Mouse (Mus musculus) bone marrow, adult 2 months (tissue): ENCODE data around the gene Pecam1. TPM values are rescaled to one million over a fixed set of nuclear protein-coding genes. Genes with fewer than 3 reads are reported as not detected.
"Not testable (repeated sequence)": the region's sequence is repeated elsewhere in the genome, so short reads cannot be mapped to it uniquely, and the experiment has no call there.

Experiments used
- H3K27ac ChIP-seq: fragments of 200-500 bp; 2 replicates; pipeline ENCODE4 v1.5.1; 2012; ENCODE audit warnings: low read depth, mild to moderate bottlenecking, control low read depth, inconsistent platforms, low read length; ENCODE audit not compliant: control insufficient read depth, poor library complexity, insufficient read depth
- H3K4me1 ChIP-seq: fragments of 200-500 bp; 2 replicates; pipeline ENCODE4 v1.6.1; 2011; ENCODE audit warnings: low read length; ENCODE audit not compliant: control insufficient read depth, insufficient read depth
- H3K4me3 ChIP-seq: fragments of 200-500 bp; replicated peaks from 2 replicates; pipeline ENCODE3; 2011; ENCODE audit warnings: mild to moderate bottlenecking, low read depth, low read length, control low read depth; ENCODE audit not compliant: control insufficient read depth
- CTCF ChIP-seq: fragments of 200-500 bp; IDR thresholded peaks from 2 replicates; pipeline ENCODE4 v1.5.1; 2011; ENCODE audit warnings: low read length, control low read depth; ENCODE audit not compliant: control insufficient read depth, insufficient read depth
- POLR2A ChIP-seq: fragments of 200-500 bp; IDR thresholded peaks from 2 replicates; pipeline ENCODE4 v1.6.1; 2011; ENCODE audit warnings: low read depth, mild to moderate bottlenecking, control low read depth, low read length, borderline replicate concordance; ENCODE audit not compliant: control insufficient read depth
- WGBS: fragments of 180-500 bp; shearing (Covaris S2); methylation state at CpG from one replicate; pipeline ENCODE4 v1.1.7; 2018; 5-methylcytosine and 5-hydroxymethylcytosine counted together
- polyA plus RNA-seq: library from polyadenylated mRNA; stranded (reverse); fragments of >200 nt; gene quantifications from 2 replicates; pipeline ENCODE4 v1.2.4, GENCODE M21; 2011; ENCODE audit warnings: low replicate concordance; ENCODE audit not compliant: missing spikeins, insufficient read depth, insufficient read length

Pecam1 gene
- polyA plus RNA-seq, 1 experiment = 33.5 TPM

- no peak overlapping the region for H3K27ac ChIP-seq
- TF ChIP-seq POLR2A = no peak
- H3K4me1 ChIP-seq = no peaks in the 10 kb centered on the region; the same call in 1 of the 2 replicates
- no peak overlapping the region for H3K4me3 ChIP-seq
- 76% methylated on average over 2 of the region's 2 CpGs for WGBS
These were observed 34.0 kb upstream of the Pecam1 start for GRCm38 (mm10) chr11:106784476-106784875.

- TF ChIP-seq POLR2A (no peak), CTCF (no peak)
- no peaks in the 10 kb centered on the region; the same call in 1 of the 2 replicates for H3K4me1 ChIP-seq
- WGBS = 74% methylated on average over 9 of the region's 9 CpGs
- no peak overlapping the region for H3K4me3 ChIP-seq
- no peak overlapping the region for H3K27ac ChIP-seq
These were observed 32.7 kb upstream of the Pecam1 start for GRCm38 (mm10) chr11:106782841-106783764.

- WGBS = 86% methylated on average over 7 of the region's 7 CpGs
- H3K4me3 ChIP-seq, H3K4me1 ChIP-seq, H3K27ac ChIP-seq: not testable (repeated sequence)
These were observed 31.8 kb upstream of the Pecam1 start for GRCm38 (mm10) chr11:106782271-106782670.

GRCm38 (mm10) chr11:106780590-106781220 lies 30.3 kb upstream of the Pecam1 start:
- no peaks in the 10 kb centered on the region; the same call in 1 of the 2 replicates for H3K4me1 ChIP-seq
- no peak for TF ChIP-seq POLR2A
- no peak for TF ChIP-seq CTCF
- H3K4me3 ChIP-seq = no peak overlapping the region
- WGBS = 82% methylated on average over 6 of the region's 6 CpGs
- H3K27ac ChIP-seq = no peak overlapping the region

GRCm38 (mm10) chr11:106780089-106780425 lies 29.6 kb upstream of the Pecam1 start:
- no peak for TF ChIP-seq POLR2A
- Histone ChIP-seq H3K4me1 (no peaks in the 10 kb centered on the region; the same call in 1 of the 2 replicates), H3K27ac (peak overlapping the region; percentile 95; the same call in 1 of the 2 replicates), H3K4me3 (no peak overlapping the region)
- WGBS = 71% methylated on average over 4 of the region's 4 CpGs

- H3K27ac ChIP-seq = peak within 1 kb of the TSS; percentile 95
- H3K4me3 ChIP-seq = peak within 1 kb of the TSS; percentile 83
- no peaks in the 10 kb centered on the region; the same call in 1 of the 2 replicates for H3K4me1 ChIP-seq
- WGBS = 2% methylated on average over 30 of the region's 30 CpGs
- TF ChIP-seq CTCF = no peak
- peak; percentile 97 for TF ChIP-seq POLR2A
These were observed 29.1 kb upstream of the Pecam1 start, which contains the start of gene Polg2 for GRCm38 (mm10) chr11:106779388-106780088. Gene Polg2 (minus strand): TSS chr11:106779537.

GRCm38 (mm10) chr11:106778589-106779387 lies 28.4 kb upstream of the Pecam1 start:
- Histone ChIP-seq H3K27ac (peak overlapping the region; percentile 95), H3K4me3 (peak overlapping the region; percentile 83), H3K4me1 (no peaks in the 10 kb centered on the region; the same call in 1 of the 2 replicates)
- no peak for TF ChIP-seq CTCF
- WGBS = under 1% methylated on average over 39 of the region's 39 CpGs

- TF ChIP-seq CTCF (no peak), POLR2A (no peak)
- 71% methylated on average over 7 of the region's 7 CpGs for WGBS
- H3K4me1 ChIP-seq = no peaks in the 10 kb centered on the region; the same call in none of the 2 replicates
These were observed 27.7 kb upstream of the Pecam1 start for GRCm38 (mm10) chr11:106778132-106778531.

More at GRCm38 (mm10) chr11:106778132-106778531, 27.7 kb upstream of the Pecam1 start:
- H3K27ac ChIP-seq = no peak overlapping the region
- no peak overlapping the region for H3K4me3 ChIP-seq
